Mouse (Mus musculus): ENCODE measurements at regions not wholly inside any gene's neighbourhood (a gene's known extent, or its start where the extent isn't known, plus 50 kb on each side); places are given as distances from the start of the nearest gene placed in this dataset.

DNA sequence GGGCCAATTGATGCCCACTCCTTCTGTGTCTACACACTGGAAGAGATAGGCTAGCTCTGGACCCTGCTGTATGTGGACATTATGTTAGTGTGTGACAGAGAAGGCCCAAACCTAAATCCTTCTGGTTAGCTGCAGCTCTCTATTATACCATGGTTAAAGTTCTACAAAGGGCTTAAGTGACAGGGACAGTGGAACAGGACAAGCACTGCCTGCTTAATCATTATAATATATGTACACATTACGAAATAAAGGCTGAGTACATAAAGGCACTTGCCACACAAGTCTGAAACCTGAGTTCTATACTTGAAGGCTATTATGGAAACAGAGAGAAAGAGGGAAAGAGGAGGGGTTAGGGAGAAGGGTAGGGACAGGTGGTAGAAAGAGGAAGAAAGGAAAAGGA is 55.2 kb downstream of the Rdh14 start:
- Histone ChIP-seq H3K9me3 (ENCODE audit: control insufficient read depth, low read length) (no peaks in the 10 kb centered on the region), H3K27me3 (replicated peaks; ENCODE audit: control insufficient read depth, insufficient read depth, low read length) (no peaks in the 10 kb centered on the region), H3K27ac (ENCODE audit: low read depth) (no peak overlapping the region), H3K4me3 (ENCODE audit: low read depth, low read length) (no peak overlapping the region), H3K4me1 (replicated peaks; ENCODE audit: control insufficient read depth, insufficient read depth, low read length) (peaks cover 4% of the 10 kb centered on the region; the same call in 1 of the 2 replicates), H3K4me2 (ENCODE audit: low read length) (no peak overlapping the region), H3K36me3 (ENCODE audit: control insufficient read depth, insufficient read depth, low read length) (no peaks in the 10 kb centered on the region), H3K9ac (ENCODE audit: low read length) (no peak overlapping the region)
- ATAC-seq (replicated peaks; ENCODE audit: low FRiP score, low TSS enrichment, low read depth) (no peak), DNase-seq (ENCODE audit: low spot score) (no peak)
- 71% methylated on average over 1 of the region's 1 CpGs for WGBS

DNA sequence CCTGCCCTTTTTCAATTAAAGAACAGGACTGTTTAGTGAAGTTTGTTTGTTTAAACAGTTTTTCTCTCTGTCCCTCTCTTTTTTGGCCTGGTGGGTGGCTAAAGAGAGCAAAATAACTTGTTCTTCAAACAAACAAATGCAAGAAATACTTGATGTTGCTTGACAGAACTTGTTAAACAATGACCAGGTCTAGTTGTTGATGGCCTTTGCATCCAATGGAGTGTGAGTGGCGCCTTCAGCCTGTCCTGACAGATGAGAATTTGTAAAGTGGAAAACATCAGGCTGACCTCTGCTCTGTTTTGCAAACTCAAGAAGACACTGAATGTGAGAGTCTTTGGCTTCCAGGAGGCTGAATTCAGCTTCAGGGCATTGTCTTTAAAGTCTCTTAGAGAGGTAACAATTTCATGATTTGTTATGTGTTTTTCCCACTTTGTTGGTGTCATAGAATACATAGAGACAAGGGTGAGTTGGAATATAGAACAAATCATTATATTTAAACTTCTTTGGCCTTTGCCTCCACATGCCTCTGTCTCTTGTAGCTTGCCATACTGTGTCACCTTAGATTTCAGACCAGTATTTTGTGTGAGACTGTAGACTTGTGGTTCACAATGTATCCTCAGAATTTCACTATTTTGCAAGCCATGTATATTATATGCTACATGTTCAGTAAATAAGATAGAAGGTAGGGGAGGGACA is 67.5 kb downstream of the Rdh14 start:
- H3K4me1 ChIP-seq (replicated peaks; ENCODE audit: control insufficient read depth, insufficient read depth, low read length), result no peaks in the 10 kb centered on the region
- ATAC-seq (replicated peaks; ENCODE audit: low FRiP score, low TSS enrichment, low read depth) (no peak), DNase-seq (ENCODE audit: low spot score) (no peak)
- WGBS, result 69% methylated on average over 1 of the region's 1 CpGs
- no peak overlapping the region for H3K4me2 ChIP-seq (ENCODE audit: low read length)
- H3K9me3 ChIP-seq (ENCODE audit: control insufficient read depth, low read length), result no peaks in the 10 kb centered on the region
- H3K36me3 ChIP-seq (ENCODE audit: control insufficient read depth, insufficient read depth, low read length), result no peaks in the 10 kb centered on the region
- no peak overlapping the region for H3K9ac ChIP-seq (ENCODE audit: low read length)
- no peak overlapping the region for H3K27ac ChIP-seq (ENCODE audit: low read depth)
- no peak overlapping the region for H3K4me3 ChIP-seq (ENCODE audit: low read depth, low read length)
- H3K27me3 ChIP-seq (replicated peaks; ENCODE audit: control insufficient read depth, insufficient read depth, low read length), result no peaks in the 10 kb centered on the region

DNA sequence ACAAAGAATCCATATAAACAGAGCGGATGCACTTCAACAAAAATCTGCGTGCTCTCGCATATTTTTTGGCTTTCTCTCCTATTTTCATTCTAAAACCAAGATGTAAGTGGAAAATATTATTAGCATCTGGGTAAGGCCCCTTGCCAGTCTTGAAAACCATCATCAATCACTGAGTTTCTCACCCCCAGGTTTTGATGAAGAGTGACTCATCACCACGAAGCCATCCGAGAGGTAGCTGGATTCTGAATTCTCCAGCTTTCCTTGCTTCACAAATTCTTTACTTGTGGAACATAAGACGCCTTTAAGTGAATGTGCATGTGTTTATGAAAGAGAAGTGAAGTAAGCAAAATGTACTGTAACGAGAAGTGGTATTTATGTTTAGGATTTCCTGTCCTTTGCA is 71.2 kb downstream of the Rdh14 start:
- no peaks in the 10 kb centered on the region for H3K27me3 ChIP-seq (replicated peaks; ENCODE audit: control insufficient read depth, insufficient read depth, low read length)
- H3K9ac ChIP-seq (ENCODE audit: low read length), result no peak overlapping the region
- no peak for DNase-seq (ENCODE audit: low spot score)
- no peak overlapping the region for H3K27ac ChIP-seq (ENCODE audit: low read depth)
- no peaks in the 10 kb centered on the region for H3K36me3 ChIP-seq (ENCODE audit: control insufficient read depth, insufficient read depth, low read length)
- 67% methylated on average over 7 of the region's 7 CpGs for WGBS
- no peak for ATAC-seq (replicated peaks; ENCODE audit: low FRiP score, low TSS enrichment, low read depth)
- H3K4me2 ChIP-seq (ENCODE audit: low read length), result no peak overlapping the region
- no peaks in the 10 kb centered on the region for H3K4me1 ChIP-seq (replicated peaks; ENCODE audit: control insufficient read depth, insufficient read depth, low read length)
- H3K9me3 ChIP-seq (ENCODE audit: control insufficient read depth, low read length), result no peaks in the 10 kb centered on the region
- no peak overlapping the region for H3K4me3 ChIP-seq (ENCODE audit: low read depth, low read length)

GRCm38 (mm10) chr12:10462956-10463355 is 72.4 kb downstream of the Rdh14 start:
- Histone ChIP-seq H3K27me3 (replicated peaks; ENCODE audit: control insufficient read depth, insufficient read depth, low read length) (no peaks in the 10 kb centered on the region), H3K9me3 (ENCODE audit: control insufficient read depth, low read length) (no peaks in the 10 kb centered on the region), H3K36me3 (ENCODE audit: control insufficient read depth, insufficient read depth, low read length) (no peaks in the 10 kb centered on the region), H3K4me3 (ENCODE audit: low read depth, low read length) (no peak overlapping the region), H3K27ac (ENCODE audit: low read depth) (no peak overlapping the region), H3K4me2 (ENCODE audit: low read length) (no peak overlapping the region), H3K4me1 (replicated peaks; ENCODE audit: control insufficient read depth, insufficient read depth, low read length) (no peaks in the 10 kb centered on the region), H3K9ac (ENCODE audit: low read length) (no peak overlapping the region)
- WGBS, result 54% methylated on average over 3 of the region's 3 CpGs
- no peak for DNase-seq (ENCODE audit: low spot score)
- no peak for ATAC-seq (replicated peaks; ENCODE audit: low FRiP score, low TSS enrichment, low read depth)

DNA sequence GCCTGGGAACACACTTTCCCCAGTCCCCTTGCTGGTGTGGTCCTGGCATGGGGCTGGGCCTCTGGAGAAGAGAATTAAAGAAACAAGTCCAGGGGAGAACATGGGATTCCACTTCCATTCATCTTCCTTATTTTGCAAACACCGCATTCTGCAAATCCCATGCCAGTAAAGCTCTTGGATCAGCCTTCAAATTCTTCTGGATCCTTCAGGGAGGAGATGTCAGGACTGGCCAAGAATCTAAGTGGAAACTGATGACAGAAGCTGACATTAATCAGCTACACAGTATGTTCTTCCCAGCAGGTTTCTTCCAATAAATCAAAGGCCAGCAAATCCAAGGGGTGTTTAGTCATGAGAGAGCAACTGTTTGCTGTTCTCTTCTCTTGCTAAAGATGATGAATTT is 83.4 kb downstream of the Rdh14 start:
- no peak for ATAC-seq (replicated peaks; ENCODE audit: low FRiP score, low TSS enrichment, low read depth)
- 58% methylated on average over 1 of the region's 1 CpGs for WGBS
- Histone ChIP-seq H3K27ac (ENCODE audit: low read depth) (no peak overlapping the region), H3K36me3 (ENCODE audit: control insufficient read depth, insufficient read depth, low read length) (no peaks in the 10 kb centered on the region), H3K4me3 (ENCODE audit: low read depth, low read length) (no peak overlapping the region), H3K4me1 (replicated peaks; ENCODE audit: control insufficient read depth, insufficient read depth, low read length) (peaks cover 4% of the 10 kb centered on the region; the same call in 1 of the 2 replicates), H3K4me2 (ENCODE audit: low read length) (no peak overlapping the region), H3K27me3 (replicated peaks; ENCODE audit: control insufficient read depth, insufficient read depth, low read length) (no peaks in the 10 kb centered on the region), H3K9me3 (ENCODE audit: control insufficient read depth, low read length) (no peaks in the 10 kb centered on the region), H3K9ac (ENCODE audit: low read length) (no peak overlapping the region)
- no peak for DNase-seq (ENCODE audit: low spot score)

- DNase-seq (ENCODE audit: low spot score) (no peak), ATAC-seq (replicated peaks; ENCODE audit: low FRiP score, low TSS enrichment, low read depth) (no peak)
- Histone ChIP-seq H3K4me3 (ENCODE audit: low read depth, low read length) (no peak overlapping the region), H3K9ac (ENCODE audit: low read length) (no peak overlapping the region), H3K9me3 (ENCODE audit: control insufficient read depth, low read length) (no peaks in the 10 kb centered on the region), H3K4me1 (replicated peaks; ENCODE audit: control insufficient read depth, insufficient read depth, low read length) (no peaks in the 10 kb centered on the region), H3K27me3 (replicated peaks; ENCODE audit: control insufficient read depth, insufficient read depth, low read length) (no peaks in the 10 kb centered on the region), H3K4me2 (ENCODE audit: low read length) (no peak overlapping the region), H3K36me3 (ENCODE audit: control insufficient read depth, insufficient read depth, low read length) (no peaks in the 10 kb centered on the region), H3K27ac (ENCODE audit: low read depth) (no peak overlapping the region)
- 46% methylated on average over 1 of the region's 1 CpGs for WGBS
Measured at GRCm38 (mm10) chr12:10480781-10481180, 90.2 kb downstream of the Rdh14 start.

DNA sequence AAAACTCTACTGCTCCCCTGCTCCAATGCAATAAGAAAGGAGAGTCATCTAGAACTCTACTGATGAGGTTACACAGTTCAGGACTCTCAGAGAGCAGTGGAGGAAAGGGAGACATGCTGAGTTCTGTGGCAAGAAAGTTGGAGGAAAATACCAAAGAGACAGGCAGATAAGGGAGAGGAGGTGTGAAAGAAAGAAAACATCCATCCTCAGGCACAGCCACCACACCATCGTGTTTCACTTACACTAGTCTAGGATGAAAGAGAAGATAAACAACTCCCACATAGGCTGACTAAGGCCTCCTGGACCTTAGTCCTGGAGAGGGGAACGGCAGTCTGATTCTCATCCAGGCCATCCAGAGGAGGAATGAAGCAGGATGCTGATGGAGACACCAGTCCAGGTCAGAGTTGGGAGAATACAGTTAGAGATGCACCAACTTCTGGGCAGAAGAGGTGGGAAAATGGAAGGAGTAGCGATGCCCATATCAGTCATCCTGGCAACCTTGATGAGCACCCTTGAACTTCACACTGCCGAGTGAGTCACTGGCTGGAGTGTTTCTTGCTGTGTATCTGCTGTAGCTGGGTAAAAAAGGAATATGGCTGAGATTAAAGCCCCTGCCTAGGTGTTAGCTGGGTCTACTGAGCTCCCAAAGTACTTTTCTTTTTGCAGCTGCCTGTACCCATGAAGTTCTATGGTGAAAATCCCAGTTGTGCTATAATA is 91.9 kb downstream of the Rdh14 start:
- no peaks in the 10 kb centered on the region for H3K27me3 ChIP-seq (replicated peaks; ENCODE audit: control insufficient read depth, insufficient read depth, low read length)
- no peaks in the 10 kb centered on the region for H3K9me3 ChIP-seq (ENCODE audit: control insufficient read depth, low read length)
- no peak for DNase-seq (ENCODE audit: low spot score)
- H3K36me3 ChIP-seq (ENCODE audit: control insufficient read depth, insufficient read depth, low read length), result no peaks in the 10 kb centered on the region
- no peak overlapping the region for H3K4me2 ChIP-seq (ENCODE audit: low read length)
- H3K9ac ChIP-seq (ENCODE audit: low read length), result no peak overlapping the region
- no peak overlapping the region for H3K4me3 ChIP-seq (ENCODE audit: low read depth, low read length)
- ATAC-seq (replicated peaks; ENCODE audit: low FRiP score, low TSS enrichment, low read depth), result no peak
- WGBS, result 63% methylated on average over 4 of the region's 4 CpGs
- no peaks in the 10 kb centered on the region for H3K4me1 ChIP-seq (replicated peaks; ENCODE audit: control insufficient read depth, insufficient read depth, low read length)
- no peak overlapping the region for H3K27ac ChIP-seq (ENCODE audit: low read depth)

GRCm38 (mm10) chr12:10506721-10507120 is 116.1 kb downstream of the Rdh14 start:
- no peaks in the 10 kb centered on the region for H3K36me3 ChIP-seq (ENCODE audit: control insufficient read depth, insufficient read depth, low read length)
- H3K4me3 ChIP-seq (ENCODE audit: low read depth, low read length), result no peak overlapping the region
- no peak for ATAC-seq (replicated peaks; ENCODE audit: low FRiP score, low TSS enrichment, low read depth)
- H3K27ac ChIP-seq (ENCODE audit: low read depth), result no peak overlapping the region
- H3K27me3 ChIP-seq (replicated peaks; ENCODE audit: control insufficient read depth, insufficient read depth, low read length), result no peaks in the 10 kb centered on the region
- DNase-seq (ENCODE audit: low spot score), result no peak
- H3K4me1 ChIP-seq (replicated peaks; ENCODE audit: control insufficient read depth, insufficient read depth, low read length), result no peaks in the 10 kb centered on the region
- H3K9me3 ChIP-seq (ENCODE audit: control insufficient read depth, low read length), result no peaks in the 10 kb centered on the region
- no peak overlapping the region for H3K9ac ChIP-seq (ENCODE audit: low read length)
- no peak overlapping the region for H3K4me2 ChIP-seq (ENCODE audit: low read length)

- no peaks in the 10 kb centered on the region for H3K4me1 ChIP-seq (replicated peaks; ENCODE audit: control insufficient read depth, insufficient read depth, low read length)
- WGBS, result 74% methylated on average over 5 of the region's 5 CpGs
- H3K4me3 ChIP-seq (ENCODE audit: low read depth, low read length), result no peak overlapping the region
- H3K27me3 ChIP-seq (replicated peaks; ENCODE audit: control insufficient read depth, insufficient read depth, low read length), result no peaks in the 10 kb centered on the region
- ATAC-seq (replicated peaks; ENCODE audit: low FRiP score, low TSS enrichment, low read depth), result no peak
- no peak overlapping the region for H3K27ac ChIP-seq (ENCODE audit: low read depth)
- H3K9ac ChIP-seq (ENCODE audit: low read length), result no peak overlapping the region
- no peak for DNase-seq (ENCODE audit: low spot score)
- H3K4me2 ChIP-seq (ENCODE audit: low read length), result no peak overlapping the region
- no peaks in the 10 kb centered on the region for H3K9me3 ChIP-seq (ENCODE audit: control insufficient read depth, low read length)
- no peaks in the 10 kb centered on the region for H3K36me3 ChIP-seq (ENCODE audit: control insufficient read depth, insufficient read depth, low read length)
Measured at GRCm38 (mm10) chr12:10513526-10513925, 123.0 kb downstream of the Rdh14 start.

Data from intestine, embryonic 14.5 days (tissue).